Mouse (Mus musculus): ENCODE results near the gene Fxyd4.

Gene Fxyd4

DNA sequence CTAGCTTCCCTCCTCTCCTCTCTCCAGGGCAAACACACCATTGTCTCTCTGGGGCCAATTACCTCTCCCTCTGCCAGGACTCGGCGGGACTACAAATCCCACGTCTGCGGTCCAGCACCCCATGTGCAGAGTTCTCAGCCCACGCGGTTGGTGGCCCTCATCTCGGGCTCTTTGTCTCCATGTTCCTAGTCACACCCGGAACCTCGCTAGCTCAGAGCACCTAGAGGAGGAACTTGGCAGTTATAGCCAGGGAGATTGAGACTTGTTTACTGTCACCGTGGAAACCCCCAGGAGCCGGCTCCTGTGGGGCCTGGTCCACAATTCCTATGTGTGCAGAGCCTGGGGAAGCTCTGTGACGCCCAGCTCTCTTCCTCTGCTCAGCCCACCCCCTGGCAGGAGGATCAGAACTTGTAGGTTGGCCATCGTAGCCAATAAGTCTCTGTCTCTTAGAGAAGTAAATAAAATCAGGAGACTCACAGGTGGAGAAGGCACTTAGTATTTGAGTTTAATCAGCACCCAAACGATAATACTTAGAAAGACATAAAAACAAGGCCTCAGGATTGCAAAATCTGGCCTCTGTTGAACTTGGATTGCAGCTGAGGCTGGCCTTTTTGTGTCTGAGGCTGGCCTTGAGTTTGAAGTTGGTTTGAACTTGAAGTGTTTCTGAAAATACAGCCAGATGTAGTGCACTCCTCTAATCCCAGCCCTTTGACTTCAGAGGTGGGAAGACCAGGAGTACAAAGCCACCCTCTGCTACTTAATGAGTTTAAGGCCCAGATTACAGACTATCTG, 45.9 kb downstream of the Fxyd4 start:
- DNase-seq (ENCODE audit: low read depth, low spot score) = no peak

DNA sequence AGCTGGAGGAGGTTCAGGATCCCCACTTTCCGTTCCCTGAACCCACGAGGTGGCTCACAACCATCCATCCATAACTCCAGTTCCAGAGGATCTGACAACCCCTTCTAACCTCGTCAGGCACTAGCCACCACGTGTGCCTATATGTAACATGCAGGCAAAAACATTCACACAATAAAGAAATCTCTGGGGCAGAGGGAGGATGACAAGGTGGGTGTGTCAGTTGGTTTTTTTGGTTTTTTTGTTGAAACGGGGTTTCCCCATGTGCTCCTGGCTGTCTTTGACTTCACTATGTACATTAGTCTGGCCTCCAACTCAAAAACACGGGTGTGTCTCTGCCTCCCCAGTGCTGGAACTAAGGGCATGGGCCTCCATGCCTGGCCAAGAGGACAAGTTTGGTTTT, 47.2 kb downstream of the Fxyd4 start:
- DNase-seq (ENCODE audit: low read depth, low spot score) = no peak

DNA sequence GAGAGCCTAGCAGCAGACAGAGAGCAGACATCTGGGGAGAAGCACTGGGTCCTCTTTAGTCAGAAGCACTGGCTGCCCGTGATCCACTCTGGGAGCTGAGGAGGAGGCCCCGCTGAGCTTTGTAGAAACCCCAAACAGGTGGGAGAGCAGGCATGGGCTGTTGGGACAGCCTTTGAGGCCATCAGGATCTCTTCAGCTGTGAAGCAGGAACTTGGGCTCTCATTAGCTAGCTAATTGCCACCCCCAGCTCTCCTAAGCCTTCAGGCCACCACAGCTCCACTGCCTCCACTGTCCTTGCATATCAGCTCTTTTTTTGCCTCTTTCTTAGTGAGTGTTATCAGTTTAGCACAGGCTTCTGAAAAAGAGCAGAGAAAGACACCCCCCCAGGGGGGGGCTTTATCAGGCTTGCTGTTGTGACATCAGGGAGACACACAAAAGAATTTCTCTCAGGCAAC, 48.8 kb downstream of the Fxyd4 start:
- no peak for DNase-seq (ENCODE audit: low read depth, low spot score)

DNA sequence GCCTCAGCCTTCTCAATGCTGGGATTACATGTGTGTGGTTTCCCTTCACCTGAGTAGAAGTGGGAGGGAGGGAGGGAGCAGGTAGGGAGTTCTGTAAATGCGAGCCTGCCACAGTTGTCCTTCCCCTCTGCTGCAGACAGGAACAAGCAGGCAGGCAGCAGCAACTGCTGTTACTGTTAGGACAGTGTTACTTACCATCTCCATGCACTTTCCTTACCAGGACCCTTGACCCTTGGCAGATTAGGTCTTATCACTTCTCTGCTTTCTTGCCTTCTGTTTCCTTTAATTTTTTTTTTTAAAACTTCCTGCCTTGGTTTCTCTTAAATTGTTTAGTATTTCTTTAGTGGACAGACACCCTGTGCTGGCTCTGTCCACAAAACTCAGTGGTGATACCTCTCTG, 49.5 kb downstream of the Fxyd4 start:
- no peak for DNase-seq (ENCODE audit: low read depth, low spot score)

DNA sequence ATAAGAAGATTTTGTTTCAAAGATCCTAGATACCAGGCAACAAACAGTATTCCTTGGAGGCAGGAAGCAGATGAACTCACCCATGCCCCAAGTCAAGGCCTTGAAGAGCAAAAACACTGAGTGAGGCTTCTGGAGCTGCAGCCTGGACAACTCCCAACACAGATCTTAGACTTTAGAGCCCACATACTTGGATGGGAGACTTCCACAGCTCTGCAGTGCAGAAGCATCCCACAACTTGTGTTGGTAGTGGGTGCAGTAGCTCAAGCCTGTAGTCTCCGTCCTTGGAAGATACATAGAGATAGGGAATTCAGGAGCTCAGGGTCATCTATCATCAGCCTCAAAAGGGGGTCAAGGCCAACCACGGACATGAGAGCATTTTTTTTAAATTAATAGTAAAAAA, 51.5 kb downstream of the Fxyd4 start:
- DNase-seq (ENCODE audit: low read depth, low spot score) = no peak

Measured in A20 (cell line).